Mouse (Mus musculus) kidney, adult 9 months (tissue): ENCODE data around the gene Ppfia3.

Experiments
- DNase-seq: peaks from one replicate; pipeline ENCODE4 v3.0.0; 2022

Ppfia3 gene

DNA sequence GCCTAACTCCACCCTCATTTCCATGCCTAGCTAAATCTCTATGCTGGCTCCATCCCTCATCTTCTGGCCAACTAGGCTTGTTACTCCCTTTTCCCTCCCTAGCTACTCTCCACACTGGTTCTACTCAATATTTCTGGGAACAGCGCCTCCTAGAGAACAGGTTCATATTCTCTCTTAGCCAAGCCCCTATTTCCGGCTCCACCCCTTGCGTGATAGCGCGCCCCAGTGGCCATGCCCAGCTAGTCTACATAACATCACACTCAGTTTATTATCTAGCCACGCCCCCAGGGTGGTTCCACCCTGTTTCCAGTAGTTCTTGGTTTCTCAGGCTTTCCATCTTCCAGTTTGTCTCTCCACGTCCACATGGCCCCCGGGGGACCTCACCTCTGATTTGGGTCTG is 25.5 kb downstream of the Ppfia3 start:
- peak; percentile 86 for DNase-seq

- DNase-seq: peak; percentile 43
These were observed 26.1 kb downstream of the Ppfia3 start for GRCm38 (mm10) chr7:45340669-45341068.

- no peak for DNase-seq
These were observed 26.8 kb downstream of the Ppfia3 start for GRCm38 (mm10) chr7:45340066-45340442.

- DNase-seq: peak; percentile 57
These were observed 27.3 kb downstream of the Ppfia3 start for GRCm38 (mm10) chr7:45339410-45340065.

DNA sequence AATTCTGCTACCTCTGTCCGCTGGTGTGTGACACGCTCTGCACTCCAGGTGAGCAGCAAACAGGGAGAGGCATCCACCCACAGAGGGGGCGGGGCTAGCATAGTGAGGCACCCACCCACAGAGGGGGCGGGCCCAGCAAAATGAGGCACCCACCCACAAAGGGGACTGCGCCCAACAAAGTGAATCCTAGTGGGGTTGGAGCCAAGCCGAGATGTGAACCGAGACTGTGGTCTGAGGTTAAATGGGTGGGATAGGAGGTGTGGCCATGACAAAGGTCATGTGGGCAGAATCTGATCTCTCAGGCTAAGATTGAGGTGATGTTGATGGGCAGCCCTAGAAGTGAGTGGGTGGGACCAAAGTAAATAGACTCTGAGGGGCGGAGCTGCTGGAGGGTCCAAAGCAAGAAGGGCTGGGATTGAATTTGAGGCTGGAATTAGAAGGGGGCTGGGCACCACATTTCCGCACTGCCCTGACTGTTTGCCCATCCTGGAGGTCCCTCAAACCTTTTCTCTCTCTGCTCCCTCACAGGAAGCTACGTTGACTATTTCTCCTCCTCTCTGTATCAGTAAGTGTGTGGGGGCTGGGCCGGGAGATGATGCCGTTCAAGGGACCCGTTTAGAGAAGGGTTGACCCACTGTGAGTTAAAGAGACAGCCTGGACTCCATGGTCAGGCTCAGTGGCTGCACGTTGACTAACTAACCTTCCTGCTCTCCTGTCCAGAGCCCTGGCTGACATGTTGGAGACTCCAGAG is 28.5 kb downstream of the Ppfia3 start:
- DNase-seq: peak; percentile 51

DNA sequence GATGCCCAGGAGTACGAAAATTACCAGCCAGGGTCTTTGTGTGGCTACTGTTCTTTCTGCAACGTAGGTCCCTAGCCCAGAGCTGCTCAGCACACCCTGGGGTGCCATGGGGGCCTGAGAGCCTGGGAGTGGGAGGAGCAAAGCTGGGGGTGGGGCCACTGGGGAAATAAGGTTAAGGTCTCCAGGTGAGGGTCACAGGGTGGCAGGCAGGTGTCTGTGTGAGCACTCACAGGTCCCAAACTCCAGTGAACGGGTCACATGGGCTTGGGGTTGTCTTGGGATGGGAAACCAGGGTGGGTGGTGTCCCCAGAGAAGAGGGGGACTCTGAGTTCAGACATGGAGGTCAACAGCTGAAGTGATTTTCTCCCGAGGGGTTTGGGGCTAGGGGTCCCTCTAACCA is 29.4 kb downstream of the Ppfia3 start:
- DNase-seq: no peak

DNA sequence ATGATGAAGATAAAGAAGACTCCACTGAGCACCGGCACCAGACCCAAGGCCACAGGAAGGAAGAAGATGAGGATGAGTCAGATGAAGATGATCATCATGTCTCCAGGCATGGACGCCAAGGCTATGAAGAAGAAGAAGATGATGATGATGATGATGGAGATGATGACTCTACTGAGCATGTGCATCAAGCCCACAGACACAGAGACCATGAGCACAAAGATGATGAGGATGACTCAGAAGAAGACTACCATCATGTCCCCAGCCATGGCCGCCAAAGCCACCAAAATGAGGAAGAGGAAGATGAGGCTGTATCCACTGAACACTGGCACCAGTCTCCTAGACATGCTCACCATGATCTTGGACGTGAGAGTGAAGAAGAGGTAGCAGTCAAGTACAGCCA is 30.5 kb downstream of the Ppfia3 start:
- DNase-seq: no peak

GRCm38 (mm10) chr7:45335056-45335455 is 31.8 kb downstream of the Ppfia3 start, which contains the start of gene Hrc:
Gene Hrc, plus strand, starts transcription at chr7:45335290.
- no peak for DNase-seq

- DNase-seq: no peak
These were observed 32.2 kb downstream of the Ppfia3 start for GRCm38 (mm10) chr7:45334605-45335004.

DNA sequence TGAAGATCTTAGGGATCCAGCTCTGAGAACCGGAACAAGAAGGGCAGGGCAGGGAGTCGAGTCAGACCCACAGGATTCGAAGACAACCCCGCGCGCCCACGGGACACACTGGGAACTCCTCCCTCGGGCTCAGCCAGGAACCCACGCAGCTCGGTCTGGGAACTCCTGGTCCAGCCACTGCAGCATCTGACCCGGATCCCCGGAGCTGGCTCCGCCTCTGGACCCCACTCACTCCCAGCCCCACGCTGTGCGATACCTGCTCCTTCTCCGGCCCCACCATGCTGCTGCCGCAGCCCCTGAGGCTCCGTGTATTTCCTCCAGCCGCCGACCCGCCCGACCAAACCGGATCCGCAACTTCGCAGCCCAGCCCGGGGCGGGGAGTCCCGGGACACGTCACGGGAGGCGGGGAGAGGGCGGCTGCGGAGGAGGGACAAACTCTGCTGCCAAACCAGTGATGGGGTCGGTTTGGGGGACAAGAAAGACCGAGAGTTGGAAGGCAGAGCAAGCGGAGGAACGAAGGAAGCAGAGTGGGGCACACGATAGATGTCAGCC is 33.3 kb downstream of the Ppfia3 start, which contains the start of gene Trpm4:
TSS of gene Trpm4 (minus strand) at position 350 of the 552 bp plus-strand sequence.
- DNase-seq: peak; percentile 78

DNA sequence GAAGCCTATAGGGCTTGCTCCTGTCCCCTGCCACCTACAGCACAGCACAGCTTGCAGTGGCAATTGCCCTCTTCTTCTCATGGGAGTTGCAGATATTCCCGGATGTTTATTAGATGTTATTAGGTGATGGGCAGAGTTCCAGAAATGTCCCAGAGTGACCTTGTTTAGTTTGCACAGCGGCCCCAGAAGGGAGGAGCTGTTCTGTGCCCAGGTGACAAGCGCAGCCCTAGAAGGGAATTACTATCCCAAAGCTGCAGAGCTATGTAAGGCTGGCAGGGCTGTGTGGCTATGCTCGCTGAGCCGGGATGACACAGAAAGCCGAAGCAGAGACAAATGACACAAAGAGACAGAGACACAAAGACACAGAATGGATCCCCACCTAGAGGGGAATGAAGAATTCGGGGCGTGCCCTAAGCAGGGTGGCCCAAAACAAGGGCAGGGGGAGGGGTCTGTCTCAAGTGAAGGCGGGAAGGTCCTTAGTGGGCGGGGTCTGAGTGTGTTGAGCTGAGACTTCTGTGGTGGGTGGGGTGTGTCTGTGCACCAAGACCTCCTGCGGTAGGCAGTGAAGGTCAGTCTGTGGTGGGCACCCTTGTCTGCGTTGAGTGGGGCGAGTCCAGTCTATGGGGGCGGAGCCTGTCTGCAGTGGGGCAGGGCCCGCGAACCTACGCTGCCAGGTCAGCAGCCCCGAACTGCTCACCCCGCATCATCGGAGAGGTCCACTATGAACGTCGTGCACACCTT is 34.0 kb downstream of the Ppfia3 start:
- DNase-seq: peak; percentile 51

GRCm38 (mm10) chr7:45331502-45331901 is 35.3 kb downstream of the Ppfia3 start:
- no peak for DNase-seq

DNA sequence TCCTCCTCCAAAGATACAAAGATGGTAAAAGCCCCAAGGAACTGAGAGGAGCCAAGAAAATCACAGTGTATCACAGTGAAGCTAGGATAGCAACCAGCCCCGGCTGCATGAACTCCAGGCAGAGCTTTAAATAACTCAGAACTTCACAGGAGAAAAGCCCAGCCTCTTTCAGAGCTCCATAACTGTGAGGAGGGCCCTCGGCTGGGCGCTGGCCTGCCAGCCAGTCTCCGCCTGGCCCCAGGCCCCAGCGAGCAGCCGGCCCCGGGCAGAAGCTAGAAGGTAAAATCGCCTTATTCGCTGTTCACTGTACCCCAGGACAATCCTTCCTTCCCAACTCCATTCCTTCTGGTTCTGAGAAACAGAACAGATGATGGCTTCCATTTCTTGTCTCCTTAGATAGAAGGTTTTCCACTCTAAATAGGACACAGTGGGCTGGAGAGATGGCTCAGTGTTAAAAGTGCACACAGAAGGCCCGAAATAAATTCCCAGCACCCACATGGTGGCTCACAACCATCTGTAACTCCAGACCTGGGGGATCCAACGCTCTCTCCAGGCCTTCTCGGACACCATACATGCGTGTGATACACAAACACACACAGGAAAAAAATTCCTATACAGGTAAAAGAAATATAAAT is 37.9 kb downstream of the Ppfia3 start:
- no peak for DNase-seq

DNA sequence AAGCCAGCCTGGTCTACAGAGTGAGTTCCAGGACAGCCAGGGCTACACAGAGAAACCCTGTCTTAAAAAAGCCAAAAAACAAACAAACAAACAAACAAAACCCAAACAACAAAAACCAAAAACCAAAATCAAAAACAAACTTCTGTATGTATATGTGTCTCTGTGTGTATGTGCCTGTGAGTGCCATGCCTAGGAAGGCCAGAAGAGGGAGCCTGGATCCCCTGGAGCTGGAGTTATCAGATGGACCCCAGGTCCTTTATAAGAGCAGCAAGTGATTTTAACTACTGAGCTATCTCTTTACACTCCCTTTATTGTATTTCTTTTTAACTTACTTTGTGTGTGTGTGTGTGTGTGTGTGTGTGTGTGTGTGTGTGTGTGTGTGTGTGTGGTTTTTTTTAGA is 41.0 kb downstream of the Ppfia3 start:
- DNase-seq: no peak

- DNase-seq: no peak
These were observed 43.8 kb downstream of the Ppfia3 start for GRCm38 (mm10) chr7:45323069-45323468.

DNA sequence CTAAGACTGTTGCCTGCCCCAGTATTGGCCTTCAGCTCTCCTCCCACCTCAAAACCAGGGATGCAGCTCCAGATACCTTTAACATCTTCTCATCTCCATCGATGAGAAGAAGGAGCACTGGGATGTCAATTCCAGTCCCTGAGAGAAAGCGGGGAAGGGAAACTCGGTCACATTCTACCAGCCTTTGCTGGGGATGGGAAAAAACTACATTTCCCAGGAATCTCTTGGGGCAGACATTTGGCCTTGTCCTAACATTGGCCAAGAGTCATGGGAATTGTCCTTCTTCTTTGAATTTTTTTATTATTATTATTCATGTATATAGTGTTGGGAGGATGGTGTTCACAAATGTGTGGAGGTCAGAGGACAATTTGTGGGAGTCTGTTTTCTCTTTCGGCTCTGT is 44.6 kb downstream of the Ppfia3 start:
- no peak for DNase-seq

- DNase-seq: no peak
These were observed 50.3 kb downstream of the Ppfia3 start for GRCm38 (mm10) chr7:45316536-45316935.

GRCm38 (mm10) chr7:45315182-45315701 is 51.6 kb downstream of the Ppfia3 start:
- DNase-seq: peak; percentile 77

GRCm38 (mm10) chr7:45313495-45313894 is 53.3 kb downstream of the Ppfia3 start:
- DNase-seq: no peak

DNA sequence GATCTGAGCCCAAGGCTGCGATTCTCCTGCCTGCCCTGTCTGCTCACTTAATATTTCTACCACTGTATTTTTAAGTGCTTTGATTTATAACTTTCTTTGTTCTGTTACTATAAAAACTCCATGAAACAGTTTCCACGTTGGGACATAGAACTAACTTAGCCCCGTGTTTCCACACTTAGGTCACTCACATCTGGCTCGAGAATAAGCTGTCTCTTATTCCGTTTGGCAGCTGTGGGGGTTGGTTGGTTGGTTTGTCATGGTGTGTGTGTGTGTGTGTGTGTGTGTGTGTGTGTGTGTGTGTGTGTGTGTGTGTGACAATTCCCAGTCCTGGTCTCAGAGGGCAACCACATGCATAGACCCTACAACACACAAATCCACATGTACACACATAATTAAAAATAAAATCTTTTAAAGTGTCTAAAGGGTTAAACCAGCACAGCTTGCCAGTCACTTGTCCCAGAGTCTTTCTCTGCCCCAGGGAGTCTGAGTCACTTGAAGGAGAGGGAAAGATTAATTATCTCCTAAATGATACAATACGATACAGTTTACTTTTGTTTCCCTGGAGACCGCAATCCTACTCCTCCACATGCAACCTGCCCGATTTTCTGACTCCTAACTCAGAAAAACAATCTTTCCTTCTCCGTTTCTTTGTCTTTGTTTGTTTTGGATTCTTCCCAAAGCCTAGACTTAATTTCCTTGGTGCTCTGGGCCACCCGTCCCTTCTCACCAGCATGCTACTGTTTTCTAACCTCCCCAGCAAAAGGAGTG is 53.9 kb downstream of the Ppfia3 start:
- DNase-seq: no peak

GRCm38 (mm10) chr7:45312023-45312422 is 54.8 kb downstream of the Ppfia3 start:
- DNase-seq: no peak

GRCm38 (mm10) chr7:45309455-45309854 is 57.4 kb downstream of the Ppfia3 start:
- DNase-seq: peak; percentile 62
